Mouse (Mus musculus) embryo, embryonic 11 days (tissue): Measurements from ENCODE around the gene Hoxd10.
A peak's percentile ranks its signal among the peaks of the same experiment; 100 is the strongest.

Experiments
- DNase-seq: peaks from one replicate; pipeline ENCODE4 v3.0.0-alpha.2; 2015

The Hoxd10 gene

GRCm38 (mm10) chr2:74691022-74691951 lies at the start of gene Hoxd10:
Hoxd10 (plus strand) TSS chr2:74691924.
- peak; percentile 94 for DNase-seq

DNA sequence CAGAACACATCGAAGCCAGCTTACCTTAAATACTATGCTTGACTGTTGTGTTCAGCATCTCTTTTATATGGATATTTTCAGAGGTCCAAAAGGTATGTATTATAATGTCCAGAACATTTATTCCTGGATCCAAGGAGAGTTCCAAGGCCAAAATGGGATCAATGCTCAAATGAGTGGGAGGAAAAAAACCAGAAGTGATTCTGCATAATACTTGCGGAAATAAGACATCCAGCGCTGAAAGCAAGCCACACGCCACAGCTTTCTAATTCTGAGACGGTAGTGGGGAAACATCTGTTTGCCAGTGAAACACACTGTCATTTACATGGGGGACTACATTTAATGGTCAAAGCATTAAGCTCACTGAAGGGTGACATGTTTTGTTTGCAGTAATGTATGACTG lies 49.3 kb upstream of the Hoxd10 start:
- no peak for DNase-seq

DNA sequence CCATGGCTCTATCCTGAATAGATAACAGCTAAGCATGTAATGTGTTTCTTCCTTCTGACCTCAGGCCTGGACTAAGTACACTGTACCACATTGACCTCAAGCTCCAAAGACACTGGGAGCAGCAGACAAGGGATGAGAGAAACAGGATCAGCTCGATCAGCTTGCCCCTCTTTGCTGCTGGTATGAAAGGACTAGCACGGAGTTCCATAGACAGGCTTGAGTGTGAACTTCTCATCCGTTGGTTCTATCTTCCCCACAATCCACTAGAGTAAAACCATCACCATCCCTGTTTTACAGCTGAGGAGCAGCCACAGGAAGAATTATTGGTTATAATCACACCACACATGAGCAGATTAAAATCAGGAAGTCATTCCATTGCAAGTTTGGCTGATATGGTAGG lies 46.1 kb upstream of the Hoxd10 start:
- no peak for DNase-seq

DNA sequence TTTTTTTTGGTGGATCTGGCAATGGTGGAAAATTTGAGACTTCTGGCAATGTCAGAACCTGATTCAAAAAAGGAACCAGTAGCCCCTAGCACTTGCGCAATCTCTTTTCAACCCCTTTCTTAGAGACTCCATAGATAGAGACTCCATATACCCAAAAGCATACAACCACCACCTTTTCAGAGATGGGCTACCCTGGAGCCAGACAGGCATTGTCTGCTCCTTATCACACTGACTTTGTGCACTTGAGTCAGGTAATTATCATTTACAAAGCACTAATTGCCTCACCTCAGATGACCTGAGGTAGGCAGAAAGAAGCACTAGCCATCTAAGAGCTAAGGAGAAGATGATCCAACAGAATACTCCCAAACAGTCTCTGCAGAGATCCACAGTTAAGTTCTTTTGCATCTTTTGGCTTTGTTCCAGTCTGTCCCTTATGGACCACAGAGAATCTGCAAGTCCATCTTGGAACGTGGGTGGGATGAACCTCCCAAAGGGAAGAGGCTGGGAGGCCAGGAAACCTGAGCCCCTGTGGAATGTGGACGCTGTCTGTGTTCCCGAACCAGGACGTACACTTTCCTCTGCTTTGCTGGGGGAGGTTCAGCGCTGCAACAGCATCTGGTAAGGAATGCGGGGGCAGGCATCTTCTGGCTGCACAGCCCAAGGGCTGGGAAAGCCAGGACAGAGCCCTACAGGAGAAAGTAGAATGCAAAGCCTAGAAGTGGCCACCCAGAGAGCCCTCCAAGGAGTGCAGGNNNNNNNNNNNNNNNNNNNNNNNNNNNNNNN lies 44.5 kb upstream of the Hoxd10 start:
- peak; percentile 39 for DNase-seq

GRCm38 (mm10) chr2:74652996-74653340 lies 38.8 kb upstream of the Hoxd10 start:
- DNase-seq, result peak; percentile 13

DNA sequence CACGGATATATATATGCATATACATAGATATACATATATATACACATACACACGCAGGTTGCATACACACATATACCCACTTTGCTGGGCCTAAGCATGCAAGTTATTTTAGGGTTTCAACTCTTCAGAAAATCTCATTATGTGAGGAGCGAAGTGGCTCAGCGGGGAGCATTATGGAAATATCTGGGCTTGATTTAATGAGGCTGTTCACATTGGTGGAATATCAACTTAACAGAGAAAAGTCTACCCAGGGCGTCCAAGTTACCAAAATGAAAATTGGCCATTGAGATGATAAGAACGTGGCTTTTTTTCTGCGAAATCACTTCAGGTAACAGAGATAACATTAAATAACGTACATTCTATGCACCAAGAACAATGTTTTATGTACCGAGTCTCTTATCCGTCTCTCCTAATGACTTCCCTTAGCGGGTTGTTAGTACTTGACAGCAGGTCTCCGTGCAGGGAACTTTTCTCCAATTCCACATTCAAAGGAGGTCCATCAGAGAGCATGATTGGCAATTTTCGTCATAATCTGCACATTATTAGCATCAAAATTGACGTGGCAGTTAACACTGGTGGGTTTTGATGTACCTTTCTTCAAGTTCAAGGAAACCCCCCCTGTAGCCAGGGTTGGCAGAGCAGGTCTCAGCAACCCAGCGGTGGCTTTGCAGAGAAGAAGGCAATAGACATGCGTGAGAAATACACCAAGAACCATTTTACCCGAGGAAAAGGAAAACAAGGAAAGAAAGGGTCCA lies 37.8 kb upstream of the Hoxd10 start:
- DNase-seq, result peak; percentile 33

GRCm38 (mm10) chr2:74654743-74655419 lies 36.8 kb upstream of the Hoxd10 start:
- peak; percentile 33 for DNase-seq

DNA sequence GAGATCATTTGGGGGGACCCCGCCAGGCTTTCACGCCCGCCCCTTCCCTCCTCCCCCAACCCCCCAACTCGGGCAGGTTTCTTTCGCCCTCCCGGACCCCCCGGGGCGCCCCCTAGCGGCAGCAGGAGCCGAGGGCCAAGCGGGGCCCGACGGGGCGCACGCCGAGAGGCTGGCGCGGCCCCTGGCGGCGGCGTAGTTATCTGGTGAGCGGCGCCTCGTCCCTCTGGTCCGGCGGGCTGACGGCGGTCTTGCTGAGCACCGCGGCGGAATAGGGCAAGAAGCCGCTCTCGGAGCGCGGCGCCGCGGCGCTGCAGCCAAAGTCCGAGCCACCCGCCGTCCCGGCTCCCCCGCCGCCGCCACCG lies 36.3 kb upstream of the Hoxd10 start:
- peak; percentile 70 for DNase-seq

DNA sequence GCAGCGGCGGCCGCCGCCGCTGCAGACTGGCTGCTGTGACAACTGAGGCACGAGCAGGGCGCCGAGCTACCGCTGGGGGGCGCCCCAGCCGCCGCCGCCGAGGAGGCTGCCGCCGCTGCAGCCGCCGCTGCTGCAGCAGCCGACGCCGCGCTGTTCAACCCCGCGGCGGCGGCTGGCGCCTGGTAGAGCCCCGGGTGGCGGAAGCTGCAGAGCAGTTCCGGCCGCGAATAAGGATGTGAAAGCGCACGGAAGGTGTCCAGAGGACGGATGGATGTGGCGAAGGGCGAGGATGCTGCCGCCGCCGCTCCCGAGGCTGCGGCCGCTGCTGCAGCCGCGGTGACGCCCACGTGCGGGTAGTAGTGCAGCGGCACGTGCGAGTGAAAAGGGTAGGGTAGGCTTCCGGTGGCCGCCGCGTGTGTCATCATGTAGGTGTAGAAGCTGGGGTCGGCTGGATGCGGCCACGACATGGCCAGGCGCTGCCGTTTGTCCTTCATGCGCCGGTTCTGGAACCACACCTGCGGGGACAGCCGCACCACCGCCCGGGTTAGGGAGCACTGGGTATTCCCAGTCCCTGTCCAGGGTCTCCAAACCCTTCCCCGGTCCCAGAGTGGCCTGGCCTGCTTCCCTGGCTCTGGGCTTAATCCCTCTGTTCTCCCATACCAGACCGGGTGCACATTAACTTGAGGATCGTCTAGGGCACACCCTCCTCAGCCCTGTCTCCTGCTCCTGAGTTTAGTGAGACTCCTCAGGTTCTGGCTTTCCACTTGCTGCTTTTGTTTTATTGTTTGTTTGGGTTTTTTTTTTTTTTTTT lies 35.7 kb upstream of the Hoxd10 start:
- DNase-seq, result peak; percentile 78

DNA sequence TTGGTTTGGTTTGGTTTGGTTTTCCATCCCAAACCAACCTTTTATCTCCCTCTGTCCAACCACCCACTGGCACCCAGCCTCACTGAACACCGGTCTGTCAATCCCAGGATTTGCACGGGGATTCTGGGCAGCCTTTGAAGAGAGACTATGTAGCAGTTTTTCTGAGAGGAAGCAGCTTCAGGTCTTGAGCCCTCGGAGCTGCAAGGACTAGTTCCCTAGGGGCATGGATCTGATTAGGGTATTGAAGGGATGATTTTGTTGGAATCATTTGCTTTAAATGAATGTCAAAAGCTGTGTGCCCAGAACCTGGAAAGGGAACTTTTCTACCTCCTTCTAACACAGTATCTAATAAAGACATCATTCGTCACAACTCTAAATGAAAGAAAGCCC lies 35.1 kb upstream of the Hoxd10 start:
- DNase-seq, result peak; percentile 61

DNA sequence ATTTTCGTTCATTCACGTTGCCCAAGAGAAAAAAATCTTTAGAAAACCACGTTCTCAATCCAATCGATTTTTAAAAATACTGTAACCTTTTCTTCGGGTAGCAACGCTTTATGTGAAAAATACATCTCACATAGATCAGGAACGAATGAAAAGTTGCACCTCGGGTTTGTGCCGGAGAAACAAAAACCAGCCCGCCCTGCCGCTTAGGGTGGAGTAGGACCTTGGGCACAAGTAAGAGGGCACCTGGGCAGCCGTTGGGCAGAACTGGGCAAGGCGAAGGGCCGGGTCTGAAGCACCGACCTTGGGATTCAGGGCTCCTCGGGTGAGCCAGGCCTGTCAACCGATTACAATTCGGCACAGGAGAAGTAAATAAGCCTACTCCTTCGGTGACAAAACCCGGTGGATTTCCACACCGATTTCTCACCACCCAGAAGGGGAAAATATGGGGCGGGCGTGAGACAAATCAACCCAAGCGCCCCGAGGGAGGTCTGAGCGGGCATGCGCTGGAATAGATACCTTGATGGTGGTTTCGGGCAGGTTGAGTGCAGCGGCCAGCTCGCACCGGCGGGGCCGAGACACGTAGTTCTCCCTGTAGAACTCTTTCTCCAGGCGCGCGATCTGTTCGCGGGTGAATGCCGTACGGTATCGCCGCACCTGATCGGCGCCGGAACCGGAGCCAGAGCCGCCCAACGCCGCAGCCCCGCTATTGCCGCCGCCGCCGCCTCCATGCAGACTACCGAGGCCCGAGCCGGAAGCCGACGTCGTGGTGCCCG lies 34.3 kb upstream of the Hoxd10 start:
- peak; percentile 62 for DNase-seq

GRCm38 (mm10) chr2:74658024-74658666 lies 33.6 kb upstream of the Hoxd10 start:
- no peak for DNase-seq

- peak; percentile 68 for DNase-seq
Observed at GRCm38 (mm10) chr2:74658667-74659371, 32.9 kb upstream of the Hoxd10 start.

GRCm38 (mm10) chr2:74659507-74660005 lies 32.2 kb upstream of the Hoxd10 start, which contains the start of gene Evx2:
Evx2 (minus strand) TSS chr2:74659557.
- peak; percentile 53 for DNase-seq

DNA sequence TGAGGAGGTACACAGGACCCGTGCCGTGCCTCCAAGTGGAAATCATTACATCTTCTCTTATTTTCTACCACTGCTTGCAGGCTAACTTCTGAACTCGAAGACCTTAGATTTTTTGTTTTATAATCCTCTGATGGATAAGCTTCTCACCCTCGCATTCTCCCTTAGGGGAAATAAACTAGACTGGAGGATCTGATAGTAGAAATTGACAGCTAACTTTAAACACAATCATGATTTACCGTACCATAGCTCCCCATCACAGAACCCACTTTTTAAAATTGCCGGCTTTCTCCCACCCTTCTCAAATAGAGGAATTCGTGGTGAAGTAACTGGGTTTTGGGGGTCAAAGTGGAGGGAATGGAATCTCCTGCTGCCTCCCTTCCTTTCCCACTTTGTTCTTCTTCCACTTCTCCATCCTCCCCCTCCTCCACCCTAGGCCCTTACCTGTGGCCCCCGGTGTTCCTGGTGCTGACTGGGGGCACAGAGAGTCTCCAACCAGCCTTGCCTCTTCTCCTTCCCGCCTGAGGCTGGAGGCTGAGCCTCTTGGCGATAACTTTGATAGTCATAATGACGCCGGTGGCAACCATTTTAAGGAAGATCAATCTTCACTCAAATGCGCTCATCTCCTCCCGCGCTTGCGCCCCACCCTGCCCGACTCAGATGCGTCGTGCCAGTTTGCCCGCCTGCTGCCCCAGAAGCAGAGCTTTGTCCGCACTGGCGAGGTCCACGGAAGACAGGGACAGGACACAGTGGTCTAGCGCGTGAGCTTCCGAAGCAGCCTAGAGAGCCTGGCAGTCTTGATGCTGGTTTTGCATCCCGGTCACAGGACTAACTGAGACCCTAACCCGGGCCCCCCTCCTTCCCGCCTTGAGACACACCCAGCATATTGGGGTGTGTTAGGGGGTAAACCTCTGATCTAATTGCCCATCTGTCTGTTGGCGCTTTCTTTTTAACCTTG lies 31.0 kb upstream of the Hoxd10 start:
- peak; percentile 30 for DNase-seq

DNA sequence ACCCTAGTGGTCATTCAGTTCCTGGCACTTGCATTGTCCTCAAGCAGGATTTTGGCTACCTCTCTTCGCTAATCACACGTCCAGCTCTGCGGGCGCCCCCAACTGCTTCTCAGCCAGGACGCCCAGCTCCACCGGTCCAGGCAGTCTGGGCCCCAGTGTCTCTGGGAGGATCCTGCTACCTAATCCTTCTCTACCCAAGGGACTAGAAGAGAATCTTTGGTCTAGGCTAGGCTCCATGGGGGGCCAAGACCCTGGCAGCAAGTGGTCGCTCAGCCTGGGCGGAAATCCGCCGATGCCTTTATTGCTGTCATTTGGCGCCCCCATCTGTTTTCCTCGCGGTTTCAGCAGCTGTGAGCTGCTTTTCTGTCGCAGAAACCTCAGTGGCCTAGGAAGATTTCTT lies 30.0 kb upstream of the Hoxd10 start:
- peak; percentile 89 for DNase-seq

GRCm38 (mm10) chr2:74663291-74663925 lies 28.3 kb upstream of the Hoxd10 start:
- peak; percentile 85 for DNase-seq

DNA sequence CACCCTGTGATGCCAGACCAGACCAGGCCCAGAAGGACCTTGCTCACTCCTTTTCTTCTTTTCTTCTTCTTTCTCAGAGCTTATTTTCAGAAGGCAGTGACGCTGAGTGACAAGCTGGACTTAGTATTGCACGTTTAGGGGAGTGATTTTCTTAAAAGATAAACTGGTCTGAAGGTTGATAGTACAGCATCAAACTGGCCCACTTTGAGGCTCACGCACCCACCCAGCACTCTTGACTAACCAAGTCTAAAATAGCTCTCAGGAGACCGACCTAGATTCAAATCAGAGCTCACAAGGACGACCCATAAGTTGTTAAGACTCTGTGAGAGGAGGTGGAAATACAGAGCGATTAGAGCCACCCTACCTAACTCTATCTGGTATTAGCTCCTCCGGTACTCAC lies 25.3 kb upstream of the Hoxd10 start:
- DNase-seq, result no peak
